ENCODE assay signal across 8 mouse cellular contexts in genomic region chr16:33882540-33882939, GRCm38 (mm10). TPM values are rescaled to one million over a fixed set of nuclear protein-coding genes. Genes with fewer than 3 reads are reported as not detected.
DNase-seq lines count a peak whose midpoint lies in the region; ATAC-seq lines count a peak whose summit lies in the region.

No protein-coding gene starts in this region.

- 43% methylated on average over 4 of the region's 4 CpGs for WGBS in intestine, embryonic 14.5 days
- 70% methylated on average over 4 of the region's 4 CpGs for WGBS in neural tube, embryonic 15.5 days

- no peak overlapping the region for H3K4me2 ChIP-seq in intestine, embryonic 14.5 days (ENCODE audit: low read length)
- H3K4me2 ChIP-seq in neural tube, embryonic 15.5 days = no peak overlapping the region

- H3K4me3 ChIP-seq in intestine, embryonic 14.5 days (ENCODE audit: low read depth, low read length) = no peak overlapping the region
- no peak overlapping the region for H3K4me3 ChIP-seq in neural tube, embryonic 15.5 days (replicated peaks)

- peak overlapping the region; percentile 77 for H3K27ac ChIP-seq in intestine, embryonic 14.5 days (ENCODE audit: low read depth)
- H3K27ac ChIP-seq in neural tube, embryonic 15.5 days (replicated peaks) = peak overlapping the region; percentile 63

- peaks cover 69% of the 10 kb centered on the region for H3K4me1 ChIP-seq in intestine, embryonic 14.5 days (replicated peaks; ENCODE audit: control insufficient read depth, insufficient read depth, low read length)
- peaks cover 27% of the 10 kb centered on the region for H3K4me1 ChIP-seq in neural tube, embryonic 15.5 days

- no peaks in the 10 kb centered on the region for H3K36me3 ChIP-seq in intestine, embryonic 14.5 days (ENCODE audit: control insufficient read depth, insufficient read depth, low read length)
- no peaks in the 10 kb centered on the region for H3K36me3 ChIP-seq in neural tube, embryonic 15.5 days

- 0 out of 2 replicates have a peak, but pooled peaks have one; percentile 14 for ATAC-seq in intestine, embryonic 14.5 days (replicated peaks; ENCODE audit: low FRiP score, low TSS enrichment, low read depth)
- peak; percentile 35; the same call in 1 of the 2 replicates for ATAC-seq in neural tube, embryonic 15.5 days (ENCODE audit: low FRiP score)

- DNase-seq in cerebellum, adult 11-12 months = peak; percentile 63
- no peak for DNase-seq in cerebellum, postnatal 4 days (ENCODE audit: low spot score in 2 of 2)
- peak; percentile 76 for DNase-seq in ovary, adult 18-20 months (ENCODE audit: low spot score)
- no peak for DNase-seq in ovary, postnatal 10 days (ENCODE audit: low spot score)
- no peak for DNase-seq in intestine, embryonic 14.5 days (ENCODE audit: low spot score)
- no peak for DNase-seq in retina, postnatal 1 day
- DNase-seq in layer of hippocampus, postnatal 14 days (ENCODE audit: low spot score in 2 of 2) = no peak

- no peak overlapping the region for H3K9ac ChIP-seq in intestine, embryonic 14.5 days (ENCODE audit: low read length)
- no peak overlapping the region for H3K9ac ChIP-seq in neural tube, embryonic 15.5 days (replicated peaks)

- no peaks in the 10 kb centered on the region for H3K9me3 ChIP-seq in intestine, embryonic 14.5 days (ENCODE audit: control insufficient read depth, low read length)
- H3K9me3 ChIP-seq in neural tube, embryonic 15.5 days (replicated peaks) = no peaks in the 10 kb centered on the region

- no peaks in the 10 kb centered on the region for H3K27me3 ChIP-seq in intestine, embryonic 14.5 days (replicated peaks; ENCODE audit: control insufficient read depth, insufficient read depth, low read length)
- no peaks in the 10 kb centered on the region for H3K27me3 ChIP-seq in neural tube, embryonic 15.5 days (replicated peaks)

RNA-seq across cellular contexts. Expression of gene Itgb5, which starts 53.1 kb away (rescaled TPM):
- 23.7 and 41.4 TPM in 2 replicates for polyA plus RNA-seq in intestine, embryonic 14.5 days (2014; fragmentation: Nextera tagmentation; extraction: Ambion mirVana)
- polyA plus RNA-seq in neural tube, embryonic 15.5 days (2015; fragmentation: Nextera tagmentation; extraction: Ambion mirVana) = 19.2 and 20.1 TPM in 2 replicates
- total RNA-seq in layer of hippocampus, postnatal 14 days (2021) = 10 to 100 TPM; 35.0 to 36.5 TPM

Comparison
In these comparisons a context has a peak if more than half of its experiments do, and no peak if none do; other contexts are left out.
1. DNase-seq: peak in cerebellum, adult 11-12 months (single experiment) and ovary, adult 18-20 months (single experiment); none in cerebellum, postnatal 4 days (0 of 2), ovary, postnatal 10 days (single experiment), intestine, embryonic 14.5 days (single experiment), retina, postnatal 1 day (single experiment) and layer of hippocampus, postnatal 14 days (0 of 2).